Mouse (Mus musculus): Measurements from ENCODE around the gene Celf1.
"Not testable (repeated sequence)": the region's sequence is repeated elsewhere in the genome, so short reads cannot be mapped to it uniquely, and the experiment has no call there.

The Celf1 gene

GRCm38 (mm10) chr2:90941744-90942143 is 1.6 kb downstream of the Celf1 start:
- DNase-seq, result no peak

DNA sequence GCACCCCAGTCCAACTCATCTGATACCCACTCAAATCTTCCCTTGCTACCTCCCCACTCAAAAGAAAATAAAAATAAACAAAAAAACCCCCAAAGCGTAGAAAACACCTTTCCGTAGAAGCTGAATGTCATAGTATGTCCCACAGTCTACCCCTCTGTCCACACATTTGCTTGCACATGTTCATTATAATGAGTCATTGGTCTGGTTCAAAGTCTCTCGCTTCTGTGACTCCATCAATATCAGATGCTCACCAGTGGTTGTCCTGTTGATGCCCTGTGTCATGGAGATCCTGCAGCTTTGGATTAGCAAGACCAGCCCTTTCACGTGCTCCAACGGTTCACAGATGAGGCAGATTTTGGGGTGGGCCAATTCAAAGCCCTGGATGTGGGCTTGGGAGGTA is 10.0 kb downstream of the Celf1 start:
- no peak for DNase-seq

DNA sequence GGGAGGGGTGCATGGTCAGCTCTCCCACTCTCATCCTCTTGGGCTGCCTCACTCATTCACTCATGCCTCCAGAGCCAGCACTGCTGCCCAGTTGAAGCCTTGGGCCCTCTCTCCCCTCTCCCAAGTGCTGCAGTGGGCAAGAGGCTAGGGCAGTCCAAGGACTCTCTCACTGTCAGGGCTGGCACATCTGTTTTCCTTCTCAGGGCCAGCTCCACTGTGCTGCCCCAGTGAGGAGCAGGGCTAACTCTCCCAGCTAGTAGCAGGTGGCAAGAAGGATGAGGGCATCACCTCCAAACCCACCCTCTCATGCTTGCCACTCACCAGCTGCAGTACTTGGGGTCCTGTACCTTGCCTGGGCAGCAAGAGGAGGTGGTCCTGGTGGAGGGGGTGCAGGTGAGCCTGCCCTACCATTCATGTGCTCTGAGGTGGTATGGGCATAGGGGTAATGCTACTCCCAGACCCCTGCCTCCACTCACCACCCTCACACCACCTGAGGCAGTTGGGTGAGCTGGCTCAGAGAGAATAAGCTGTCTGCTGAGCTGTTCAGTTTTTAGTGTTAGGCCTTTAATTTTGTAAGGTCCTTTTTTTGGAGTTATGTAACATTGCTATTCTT is 10.5 kb downstream of the Celf1 start:
- DNase-seq, result no peak

DNA sequence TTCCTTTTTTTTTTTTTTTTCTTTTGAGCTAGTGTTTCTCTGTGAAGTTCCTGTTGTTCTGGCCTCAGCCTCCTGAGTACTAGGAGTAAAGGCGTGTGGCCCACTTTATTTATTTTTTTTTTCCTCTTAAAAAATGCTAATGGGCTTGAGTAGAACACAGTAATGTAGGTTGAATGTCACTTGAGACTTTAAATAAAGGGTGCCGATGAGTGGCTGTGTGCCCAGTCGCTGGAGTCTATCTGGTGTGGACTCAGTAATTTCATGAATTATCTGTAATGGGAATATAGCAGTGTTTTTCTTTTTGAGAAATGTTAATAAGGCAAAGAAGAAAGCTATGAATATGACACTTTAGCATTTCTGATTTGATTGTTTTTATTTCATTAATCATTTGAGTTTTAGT is 13.3 kb downstream of the Celf1 start:
- DNase-seq, result no peak

DNA sequence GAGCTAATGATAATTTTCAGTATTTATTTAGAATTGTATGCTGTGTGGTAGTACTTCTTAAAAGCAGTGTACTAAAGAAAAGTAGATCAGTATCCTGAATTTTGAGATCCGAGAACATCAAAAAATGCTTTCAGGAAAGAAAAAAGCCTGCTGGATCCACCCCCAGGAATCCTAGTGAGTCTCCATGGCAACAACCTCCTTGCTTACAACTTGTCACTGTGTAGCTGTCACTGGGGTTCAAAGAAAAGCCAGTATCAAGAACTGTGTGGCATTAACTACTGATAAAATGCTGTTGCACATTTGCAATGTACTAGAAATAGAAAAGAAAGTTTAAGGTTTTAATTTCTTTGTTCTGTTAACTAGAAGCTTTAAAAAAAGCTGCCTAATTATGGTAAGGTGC is 15.9 kb downstream of the Celf1 start:
- peak in 1 of 2 experiments; percentile 32 for DNase-seq

- DNase-seq, result no peak
These were observed 18.7 kb downstream of the Celf1 start for GRCm38 (mm10) chr2:90958856-90959255.

GRCm38 (mm10) chr2:90960012-90960411 is 19.8 kb downstream of the Celf1 start:
- DNase-seq, result no peak

DNA sequence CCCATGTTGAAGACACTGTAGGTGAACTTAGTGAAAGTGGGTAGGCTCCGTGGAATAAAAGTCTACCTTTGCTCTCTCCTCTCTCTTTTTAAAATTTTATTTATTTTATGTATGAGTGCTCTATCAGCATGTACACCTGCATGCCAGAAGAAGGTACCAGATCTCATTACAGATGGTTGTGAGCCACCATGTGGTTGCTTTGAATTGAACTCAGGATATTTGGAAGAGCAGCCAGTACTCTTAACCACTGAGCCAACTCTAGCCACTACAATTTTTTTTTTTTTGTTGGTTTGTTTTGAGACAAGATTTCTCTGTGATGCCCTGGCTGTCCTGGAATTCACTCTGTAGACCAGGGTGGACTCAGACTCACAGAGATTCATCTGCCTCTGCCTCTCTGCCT is 23.1 kb downstream of the Celf1 start:
- DNase-seq, result peak in 1 of 2 experiments; percentile 29

DNA sequence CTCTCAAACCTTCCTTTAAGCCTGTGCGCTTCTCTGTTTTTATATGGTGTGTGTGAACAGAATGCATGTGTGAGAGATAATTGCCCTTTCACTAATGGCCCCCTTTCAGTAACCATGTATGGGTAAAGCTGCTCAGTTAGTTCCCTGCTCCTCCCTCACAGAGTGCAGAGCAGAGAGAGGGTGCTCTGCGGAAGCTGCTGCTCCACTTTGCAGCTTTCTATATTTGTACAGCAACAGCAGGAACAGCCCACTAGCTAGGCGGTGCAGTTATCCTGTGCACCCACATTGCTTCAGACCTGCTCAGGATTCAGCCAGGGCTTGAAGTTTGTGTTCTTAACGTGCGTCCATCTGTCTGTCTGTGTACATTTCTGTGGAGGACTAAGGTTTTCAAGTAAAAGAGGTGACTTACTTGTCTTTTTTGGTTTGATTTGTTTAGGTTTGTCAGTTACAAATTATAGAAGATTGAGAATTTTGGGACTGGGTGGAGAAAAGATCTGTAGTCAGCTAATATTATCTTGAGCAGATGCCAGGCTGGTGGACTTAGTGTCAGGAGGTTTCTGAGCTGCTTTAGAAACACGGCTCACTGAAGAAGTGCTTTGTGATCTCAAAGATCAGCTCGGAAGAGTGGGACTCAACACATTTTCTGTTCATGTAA is 24.8 kb downstream of the Celf1 start:
- DNase-seq, result peak; percentile 19 to 43

GRCm38 (mm10) chr2:90965466-90966080 is 25.4 kb downstream of the Celf1 start:
- no peak for DNase-seq

- peak; percentile 84 to 85 for DNase-seq
These were observed 30.4 kb downstream of the Celf1 start for GRCm38 (mm10) chr2:90970606-90971005.

DNA sequence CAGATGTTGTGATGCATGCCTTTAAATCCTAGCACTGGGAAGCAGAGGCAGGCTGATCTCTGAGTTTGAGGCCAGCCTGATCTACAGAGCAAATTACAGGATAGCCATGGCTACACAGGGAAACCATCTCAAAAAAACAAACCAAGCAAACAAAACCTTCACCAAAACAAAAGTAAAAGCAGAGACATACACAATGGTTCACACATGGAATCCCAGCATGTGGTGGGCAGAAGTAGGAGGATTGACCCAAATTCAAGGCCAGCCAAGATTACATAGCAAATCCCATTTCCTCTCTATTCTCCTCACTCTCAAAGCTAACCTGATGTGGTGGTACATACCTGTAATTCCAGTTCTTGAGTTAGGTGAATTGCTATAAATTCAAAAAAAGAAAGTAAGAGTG is 33.9 kb downstream of the Celf1 start:
- no peak for DNase-seq

GRCm38 (mm10) chr2:90975181-90975835 is 35.1 kb downstream of the Celf1 start:
- no peak for DNase-seq

- peak in 1 of 2 experiments; percentile 20 for DNase-seq
These were observed 36.4 kb downstream of the Celf1 start for GRCm38 (mm10) chr2:90976590-90976989.

DNA sequence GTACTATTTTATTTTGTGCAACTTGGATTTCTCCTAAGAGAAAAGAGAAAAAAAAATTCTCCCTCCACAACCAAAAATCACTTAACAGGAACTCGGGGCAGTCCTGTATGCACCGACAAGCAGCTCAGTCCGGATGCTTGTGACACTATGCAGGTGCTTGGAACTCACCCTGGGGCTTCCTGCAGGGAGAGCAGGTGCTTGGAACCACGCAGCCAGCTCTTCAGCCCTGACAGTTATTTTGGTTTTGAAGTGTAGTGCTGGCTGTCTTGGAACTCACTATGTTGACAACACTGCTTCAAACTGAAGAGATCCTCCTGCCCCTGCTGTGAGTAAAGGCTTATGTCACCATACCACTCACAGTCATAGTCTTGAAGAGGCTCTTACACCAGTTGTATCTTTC is 37.1 kb downstream of the Celf1 start:
- peak; percentile 45 to 70 for DNase-seq

GRCm38 (mm10) chr2:90986055-90986454 is 45.9 kb downstream of the Celf1 start:
- no peak for DNase-seq

DNA sequence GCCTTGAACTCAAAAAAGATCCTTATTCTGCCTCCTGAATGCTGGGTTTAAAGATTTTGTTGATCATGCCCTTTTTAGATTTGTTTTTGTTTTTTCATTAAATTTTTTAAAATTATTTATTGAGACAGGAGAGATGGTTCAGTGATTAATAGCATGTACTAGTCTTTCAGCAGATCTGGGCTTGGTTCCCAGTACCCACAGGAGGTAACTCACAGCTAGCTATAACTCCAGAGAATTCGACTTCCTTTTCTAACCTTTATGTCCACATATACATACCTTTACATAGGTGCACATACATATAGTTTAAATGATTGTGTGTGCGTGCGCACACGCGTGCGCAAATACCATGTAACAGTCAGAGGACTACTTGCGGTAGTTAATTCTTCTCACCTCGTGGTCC is 68.4 kb downstream of the Celf1 start:
- peak; percentile 41 to 51 for DNase-seq

DNA sequence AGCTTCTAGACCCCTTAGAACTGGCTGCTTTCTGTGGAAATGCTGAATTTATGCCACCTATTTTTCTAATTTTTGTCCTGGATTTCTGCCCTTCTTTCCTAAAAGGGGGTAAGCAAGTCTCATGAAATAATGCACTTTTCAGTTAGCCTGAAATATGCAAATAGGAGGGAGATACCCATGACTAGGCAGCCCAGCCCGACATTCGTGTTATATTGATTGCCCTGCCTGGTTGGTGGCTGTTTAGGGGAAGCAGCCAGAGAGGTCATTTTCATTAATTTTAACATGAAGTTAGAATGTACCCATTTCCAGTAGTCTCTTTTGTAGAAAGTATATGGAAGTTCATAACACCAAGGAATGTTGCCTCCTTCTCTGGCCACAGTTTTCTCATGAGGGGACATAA is 73.7 kb downstream of the Celf1 start:
- DNase-seq, result no peak

- DNase-seq, result peak; percentile 51 to 62
These were observed 75.2 kb downstream of the Celf1 start for GRCm38 (mm10) chr2:91015386-91015785.

GRCm38 (mm10) chr2:91018061-91018788 is 78.0 kb downstream of the Celf1 start:
- DNase-seq, result peak; percentile 56 to 57

DNA sequence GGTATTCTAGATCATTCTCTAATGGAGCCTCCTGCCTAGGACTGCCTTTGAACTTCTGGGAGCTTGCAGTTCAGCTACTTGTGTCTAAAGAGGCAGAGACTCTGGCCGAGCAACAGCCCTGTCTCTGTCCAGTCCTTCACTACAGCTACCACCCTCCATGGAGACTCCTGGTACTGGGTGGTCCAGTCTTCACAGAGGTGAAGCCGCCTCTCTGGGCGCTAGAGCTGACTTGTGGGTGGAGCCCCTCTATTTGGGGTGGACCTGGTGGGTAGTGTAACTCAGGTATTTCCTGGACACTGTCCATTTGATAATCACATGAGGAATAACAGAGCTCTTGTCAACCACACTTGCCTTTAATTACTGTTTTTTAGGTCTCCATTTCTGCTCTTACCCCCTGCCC is 79.7 kb downstream of the Celf1 start:
- no peak for DNase-seq

DNA sequence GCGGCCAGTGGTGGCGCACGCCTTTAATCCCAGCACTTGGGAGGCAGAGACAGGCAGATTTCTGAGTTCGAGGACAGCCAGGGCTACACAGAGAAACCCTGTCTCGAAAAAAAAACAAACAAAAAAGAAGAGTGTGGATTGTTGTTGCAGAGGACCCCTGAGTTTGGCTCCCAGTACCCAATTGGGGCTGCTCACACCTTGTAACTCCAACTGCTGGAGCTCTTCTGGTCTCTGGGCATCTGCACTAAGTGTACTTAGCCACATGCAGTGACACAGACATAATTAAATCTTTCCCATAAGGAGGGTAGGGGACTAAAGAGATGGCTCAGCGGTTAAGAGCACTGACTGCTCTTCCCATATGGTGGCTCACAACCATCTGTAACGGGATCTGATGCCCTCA is 82.1 kb downstream of the Celf1 start:
- DNase-seq, result not testable (repeated sequence)

DNA sequence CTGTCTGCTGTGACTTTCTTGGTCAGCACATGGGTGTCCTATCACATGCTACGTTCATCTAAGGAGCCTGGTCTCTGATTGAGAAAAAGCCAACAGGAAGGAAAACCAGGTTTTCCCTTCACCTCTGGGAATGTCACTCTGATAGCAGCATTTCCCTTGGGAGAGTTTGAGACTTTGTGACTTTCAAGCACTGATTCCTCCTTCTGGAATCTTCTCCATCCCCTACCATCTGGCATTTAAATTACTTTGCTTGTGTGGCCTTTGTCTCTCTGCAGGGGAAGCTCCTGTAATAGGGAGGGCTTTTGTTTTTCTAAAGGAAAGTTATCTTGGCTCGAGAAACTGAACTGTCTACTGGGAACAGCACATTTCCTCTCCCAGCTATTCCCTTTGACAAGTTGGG is 82.9 kb downstream of the Celf1 start:
- no peak for DNase-seq

All from cerebellum, postnatal 10 days (tissue).